Mouse (Mus musculus) heart, postnatal 0 days (tissue): Measurements from ENCODE around the gene Slc17a1. TPM values are rescaled to one million over a fixed set of nuclear protein-coding genes. Genes with fewer than 3 reads are reported as not detected.

Experiments
- ATAC-seq: fragments of 200-750 bp; cut with Nextera tagmentation; 2 replicates; pipeline ENCODE4 v1.8.0; 2017; ENCODE audit warnings: low read depth, moderate number of reproducible peaks, moderate library complexity; ENCODE audit not compliant: insufficient read depth
- DNase-seq: peaks from one replicate; pipeline ENCODE4 v3.0.0-alpha.2; 2016; ENCODE audit warnings: low spot score
- H3K27ac ChIP-seq: fragments of 300-500 bp; sonication (generic); 2 replicates; pipeline ENCODE4 v1.5.1; 2014; ENCODE audit warnings: low read depth, mild to moderate bottlenecking
- H3K27me3 ChIP-seq: fragments of 300-500 bp; sonication (generic); 2 replicates; pipeline ENCODE4 v1.6.1; 2014; ENCODE audit warnings: low read length, mixed read lengths; ENCODE audit not compliant: control insufficient read depth, insufficient read depth
- H3K36me3 ChIP-seq: fragments of 300-500 bp; sonication (generic); replicated peaks from 2 replicates; pipeline ENCODE4 v1.6.1; 2014; ENCODE audit warnings: low read length, mixed read lengths; ENCODE audit not compliant: control insufficient read depth, insufficient read depth
- H3K4me1 ChIP-seq: fragments of 300-500 bp; sonication (generic); 2 replicates; pipeline ENCODE4 v1.6.1; 2014; ENCODE audit warnings: antibody characterized with exemption; ENCODE audit not compliant: control insufficient read depth, insufficient read depth
- H3K4me2 ChIP-seq: fragments of 300-500 bp; sonication (generic); 2 replicates; pipeline ENCODE4 v1.6.1; 2014; ENCODE audit warnings: low read depth, mild to moderate bottlenecking, low read length, moderate library complexity
- H3K4me3 ChIP-seq: fragments of 300-500 bp; sonication (generic); 2 replicates; pipeline ENCODE4 v1.5.1; 2014; ENCODE audit warnings: low read depth, low read length
- H3K9ac ChIP-seq: fragments of 300-500 bp; sonication (generic); replicated peaks from 2 replicates; pipeline ENCODE4 v1.6.1; 2014; ENCODE audit warnings: low read depth, low read length, mixed read lengths
- H3K9me3 ChIP-seq: fragments of 300-500 bp; sonication (generic); replicated peaks from 2 replicates; pipeline ENCODE4 v1.6.1; 2016; ENCODE audit warnings: low read length; ENCODE audit not compliant: control insufficient read depth
- CTCF ChIP-seq: IDR thresholded peaks from 2 replicates; pipeline ENCODE4 v1.5.1; 2016; ENCODE audit warnings: antibody characterized with exemption, control low read depth, low read depth
- EP300 ChIP-seq: IDR thresholded peaks from 2 replicates; pipeline ENCODE4 v1.6.1; 2016; ENCODE audit warnings: antibody characterized with exemption, low read depth
- WGBS: fragments of 180-500 bp; shearing (Covaris S2); extraction: QIAGEN DNeasy Blood & Tissue Kit; methylation state at CpG from one replicate; pipeline ENCODE4 v1.1.7; 2014; 5-methylcytosine and 5-hydroxymethylcytosine counted together
- polyA plus RNA-seq: library from polyadenylated mRNA; unstranded; fragments of >200 nt; fragmentation: Nextera tagmentation; extraction: Ambion mirVana; gene quantifications from 2 replicates; pipeline ENCODE4 v1.2.1, GENCODE M21; 2015
- total RNA-seq: library from RNA; depleted of rRNA; stranded (reverse); fragments of >200 nt; gene quantifications from 2 replicates; pipeline ENCODE4 v1.2.3, GENCODE M21; 2014; ENCODE audit warnings: low replicate concordance

Slc17a1 gene
- total and polyA plus RNA-seq, 2 experiments from 2014 or later = not detected

- 76% methylated on average over 5 of the region's 5 CpGs for WGBS
- H3K4me1 ChIP-seq = peaks cover 18% of the 10 kb centered on the region
- H3K36me3 ChIP-seq = no peaks in the 10 kb centered on the region
- DNase-seq (no peak), ATAC-seq (no peak)
- no peak overlapping the region for H3K9ac ChIP-seq
- TF ChIP-seq EP300 = no peak
- TF ChIP-seq CTCF = no peak
- no peaks in the 10 kb centered on the region for H3K27me3 ChIP-seq
- no peak overlapping the region for H3K4me2 ChIP-seq
- no peaks in the 10 kb centered on the region for H3K9me3 ChIP-seq
- H3K27ac ChIP-seq = no peak overlapping the region
- H3K4me3 ChIP-seq = no peak overlapping the region
These were observed 43.8 kb downstream of the Slc17a1 start for GRCm38 (mm10) chr13:23911335-23911734.

DNA sequence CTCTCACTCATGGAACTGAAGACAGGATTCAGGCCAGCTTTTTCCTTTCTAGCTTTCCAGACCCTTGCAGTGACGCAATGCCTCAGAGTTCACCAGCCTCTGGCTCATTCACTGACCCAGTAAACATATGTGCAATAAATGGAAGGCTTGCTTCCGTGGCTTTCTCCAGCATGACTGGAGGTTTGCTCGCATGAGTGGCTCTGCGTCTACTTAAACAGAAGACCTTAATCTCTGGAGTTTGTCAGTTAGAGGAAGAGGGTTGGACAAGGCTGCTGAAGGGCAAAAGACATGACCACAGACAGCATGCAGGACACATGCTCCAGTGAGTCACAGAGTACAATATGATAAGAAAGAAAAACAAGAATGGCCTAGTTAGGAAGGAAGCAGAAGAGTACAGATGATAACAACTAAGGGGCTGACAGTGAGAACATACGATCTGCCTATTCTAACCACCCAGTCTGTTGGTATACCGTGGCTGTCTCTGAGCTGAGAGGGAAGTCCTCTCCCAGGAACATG, 46.3 kb downstream of the Slc17a1 start:
- Histone ChIP-seq H3K27ac (peak overlapping the region; percentile 61), H3K4me2 (no peak overlapping the region), H3K27me3 (no peaks in the 10 kb centered on the region), H3K4me3 (no peak overlapping the region), H3K36me3 (no peaks in the 10 kb centered on the region), H3K4me1 (peaks cover 19% of the 10 kb centered on the region), H3K9me3 (no peaks in the 10 kb centered on the region), H3K9ac (no peak overlapping the region)
- TF ChIP-seq CTCF (no peak), EP300 (no peak)
- ATAC-seq = peak; percentile 81
- WGBS = 14% methylated on average over 6 of the region's 6 CpGs
- DNase-seq = peak; percentile 78

GRCm38 (mm10) chr13:23914376-23915167, 47.0 kb downstream of the Slc17a1 start, which contains the start of gene Slc17a4:
Gene Slc17a4 (minus strand): TSS chr13:23915009.
- 51% methylated on average over 9 of the region's 9 CpGs for WGBS

GRCm38 (mm10) chr13:23916132-23916531, 48.6 kb downstream of the Slc17a1 start:
- Histone ChIP-seq H3K4me3 (no peak overlapping the region), H3K36me3 (no peaks in the 10 kb centered on the region), H3K27ac (no peak overlapping the region), H3K9me3 (no peaks in the 10 kb centered on the region), H3K9ac (no peak overlapping the region), H3K27me3 (no peaks in the 10 kb centered on the region), H3K4me1 (peaks cover 19% of the 10 kb centered on the region), H3K4me2 (no peak overlapping the region)
- WGBS = 42% methylated on average over 1 of the region's 1 CpGs
- DNase-seq (peak; percentile 26), ATAC-seq (peak; percentile 69)
- no peak for TF ChIP-seq CTCF
- TF ChIP-seq EP300 = no peak

More at GRCm38 (mm10) chr13:23914376-23915167, 47.0 kb downstream of the Slc17a1 start, which contains the start of gene Slc17a4:
- no peak within 1 kb of the TSS for H3K9ac ChIP-seq
- no peak within 1 kb of the TSS for H3K4me3 ChIP-seq
- TF ChIP-seq CTCF (no peak), EP300 (no peak)
- ATAC-seq = no peak
- no peaks in the 10 kb centered on the region for H3K36me3 ChIP-seq
- H3K27ac ChIP-seq = peak within 1 kb of the TSS; percentile 61
- peak; percentile 34 for DNase-seq
- H3K27me3 ChIP-seq = no peaks in the 10 kb centered on the region
- no peaks in the 10 kb centered on the region for H3K9me3 ChIP-seq
- H3K4me2 ChIP-seq = no peak within 1 kb of the TSS
- H3K4me1 ChIP-seq = peaks cover 19% of the 10 kb centered on the region

DNA sequence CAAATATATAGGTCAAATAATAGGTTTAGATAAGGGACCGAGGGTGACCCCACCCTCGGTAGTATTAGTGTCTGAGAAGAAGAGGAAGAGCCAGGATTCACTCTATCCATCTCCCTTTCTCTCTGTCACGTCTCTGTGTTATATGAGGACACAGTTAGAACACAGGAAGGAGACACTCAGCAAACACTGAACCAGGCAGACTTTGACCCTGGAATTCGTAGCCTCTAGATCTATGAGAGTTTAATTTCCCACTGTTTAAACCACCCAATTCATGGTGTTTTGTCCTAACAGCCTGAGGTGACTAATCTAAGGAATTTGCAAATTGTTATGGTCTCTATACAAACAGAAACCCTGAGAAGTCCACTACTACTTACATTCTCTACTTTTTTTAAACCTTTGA, 50.1 kb downstream of the Slc17a1 start:
- peaks cover 19% of the 10 kb centered on the region for H3K4me1 ChIP-seq
- no peak overlapping the region for H3K4me3 ChIP-seq
- no peak for TF ChIP-seq EP300
- TF ChIP-seq CTCF = no peak
- no peak overlapping the region for H3K27ac ChIP-seq
- no peaks in the 10 kb centered on the region for H3K36me3 ChIP-seq
- ATAC-seq (no peak), DNase-seq (no peak)
- 62% methylated on average over 4 of the region's 4 CpGs for whole genome bisulfite sequencing
- no peaks in the 10 kb centered on the region for H3K27me3 ChIP-seq
- H3K9ac ChIP-seq = no peak overlapping the region
- no peaks in the 10 kb centered on the region for H3K9me3 ChIP-seq
- H3K4me2 ChIP-seq = no peak overlapping the region
